Mouse (Mus musculus) kidney, embryonic 15.5 days (tissue): ENCODE measurements around the gene Actn4. TPM values are rescaled to one million over a fixed set of nuclear protein-coding genes. Genes with fewer than 3 reads are reported as not detected.
"Not testable (repeated sequence)": the region's sequence is repeated elsewhere in the genome, so short reads cannot be mapped to it uniquely, and the experiment has no call there.

ENCODE experiments used
- ATAC-seq: fragments of 200-750 bp; cut with Nextera tagmentation; replicated peaks from 2 replicates; pipeline ENCODE4 v1.8.0; 2017; ENCODE audit warnings: moderate TSS enrichment; ENCODE audit not compliant: low FRiP score
- H3K27ac ChIP-seq: fragments of 300-500 bp; sonication (generic); 2 replicates; pipeline ENCODE4 v1.5.1; 2015; ENCODE audit warnings: mild to moderate bottlenecking, inconsistent platforms
- H3K27me3 ChIP-seq: fragments of 300-500 bp; sonication (generic); 2 replicates; pipeline ENCODE4 v1.6.1; 2015; ENCODE audit warnings: inconsistent platforms
- H3K36me3 ChIP-seq: fragments of 300-500 bp; sonication (generic); 2 replicates; pipeline ENCODE4 v1.6.1; 2015; ENCODE audit warnings: inconsistent platforms
- H3K4me1 ChIP-seq: fragments of 300-500 bp; sonication (generic); 2 replicates; pipeline ENCODE4 v1.6.1; 2015; ENCODE audit warnings: inconsistent platforms
- H3K4me2 ChIP-seq: fragments of 300-500 bp; sonication (generic); 2 replicates; pipeline ENCODE4 v1.6.1; 2015; ENCODE audit warnings: moderate library complexity, mild to moderate bottlenecking, inconsistent platforms
- H3K4me3 ChIP-seq: fragments of 300-500 bp; sonication (generic); replicated peaks from 2 replicates; pipeline ENCODE4 v1.5.1; 2015; ENCODE audit warnings: mild to moderate bottlenecking, inconsistent platforms
- H3K9ac ChIP-seq: fragments of 300-500 bp; sonication (generic); 2 replicates; pipeline ENCODE4 v1.6.1; 2015; ENCODE audit warnings: mild to moderate bottlenecking, inconsistent platforms
- H3K9me3 ChIP-seq: fragments of 300-500 bp; sonication (generic); replicated peaks from 2 replicates; pipeline ENCODE4 v1.6.1; 2016; ENCODE audit warnings: inconsistent platforms
- WGBS: fragments of 180-500 bp; shearing (Covaris S2); methylation state at CpG from one replicate; pipeline ENCODE4 v1.1.7; 2015; ENCODE audit warnings: mixed read lengths; 5-methylcytosine and 5-hydroxymethylcytosine counted together
- polyA plus RNA-seq: library from polyadenylated mRNA; unstranded; fragments of >200 nt; fragmentation: Nextera tagmentation; extraction: Ambion mirVana; gene quantifications from 2 replicates; pipeline ENCODE4 v1.2.1, GENCODE M21; 2015

Actn4 gene
- polyA plus RNA-seq, 1 experiment from 2014 or later, result 312 TPM

DNA sequence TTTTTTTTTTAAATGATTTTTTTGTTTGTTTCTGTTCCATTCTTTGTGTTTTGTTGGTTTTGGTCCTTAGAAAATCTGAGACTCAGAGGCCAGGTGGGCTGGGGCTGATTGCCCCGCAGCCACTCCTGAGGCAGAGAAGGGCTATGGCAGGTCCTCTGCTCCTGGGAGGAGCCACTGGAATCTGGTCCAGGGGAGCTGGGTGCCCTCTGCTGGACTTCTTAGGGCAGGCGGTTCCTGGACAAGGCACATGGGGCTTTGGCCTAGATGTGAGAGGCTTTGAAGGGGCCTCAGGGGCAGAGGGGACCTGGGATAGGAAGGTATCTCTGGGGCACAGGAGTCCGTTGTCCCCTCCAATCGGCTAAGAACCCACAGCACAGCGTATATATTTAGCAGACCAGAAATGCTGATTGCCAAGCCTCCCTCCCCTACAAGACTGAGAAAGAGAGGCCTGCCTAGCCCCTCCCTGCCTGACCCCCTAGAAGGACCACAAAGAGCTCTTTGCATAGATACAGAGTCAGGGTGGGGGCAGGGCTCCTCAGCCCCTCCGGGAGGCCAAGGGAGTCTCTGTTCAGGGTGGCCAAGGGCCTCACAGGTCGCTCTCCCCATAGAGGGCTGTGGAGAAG is 68.4 kb downstream of the Actn4 start:
- H3K27me3 ChIP-seq, result peaks cover 18% of the 10 kb centered on the region
- no peak overlapping the region for H3K27ac ChIP-seq
- peak; percentile 42; the same call in 1 of the 2 replicates for ATAC-seq
- H3K4me3 ChIP-seq, result no peak overlapping the region
- 53% methylated on average over 7 of the region's 7 CpGs for WGBS
- H3K9me3 ChIP-seq, result no peaks in the 10 kb centered on the region
- no peak overlapping the region for H3K9ac ChIP-seq
- no peak overlapping the region for H3K4me2 ChIP-seq
- peaks cover 79% of the 10 kb centered on the region for H3K36me3 ChIP-seq
- H3K4me1 ChIP-seq, result peaks cover 5% of the 10 kb centered on the region

- peaks cover 11% of the 10 kb centered on the region for H3K4me1 ChIP-seq
- H3K27ac ChIP-seq, result no peak overlapping the region
- H3K9ac ChIP-seq, result no peak overlapping the region
- peaks cover 68% of the 10 kb centered on the region for H3K36me3 ChIP-seq
- no peak overlapping the region for H3K4me3 ChIP-seq
- WGBS, result 93% methylated on average over 17 of the region's 17 CpGs
- no peak for ATAC-seq
- H3K4me2 ChIP-seq, result no peak overlapping the region
- peaks cover 29% of the 10 kb centered on the region for H3K27me3 ChIP-seq
- H3K9me3 ChIP-seq, result no peaks in the 10 kb centered on the region
These were observed 69.5 kb downstream of the Actn4 start for GRCm38 (mm10) chr7:28892601-28893000.

DNA sequence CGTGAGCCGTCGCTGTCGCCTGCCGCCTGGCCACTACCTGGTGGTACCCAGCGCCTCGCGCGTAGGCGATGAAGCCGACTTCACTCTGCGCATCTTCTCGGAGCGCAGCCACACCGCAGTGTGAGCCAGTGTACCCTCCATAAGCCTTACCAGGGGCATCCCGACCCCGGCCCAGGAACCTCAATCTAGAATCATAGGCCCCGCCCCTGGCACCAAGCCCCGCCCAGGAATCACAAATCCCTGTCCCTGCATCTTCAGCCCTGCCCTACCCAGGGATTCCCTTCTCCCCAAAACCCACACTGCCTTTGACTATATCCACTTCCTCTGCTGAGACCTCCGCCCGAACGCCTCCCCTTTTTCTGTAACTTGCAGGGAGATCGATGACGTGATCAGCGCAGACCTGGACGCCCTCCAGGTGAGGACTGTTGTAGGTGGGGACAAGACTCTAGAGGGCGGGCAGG is 73.4 kb downstream of the Actn4 start:
- ATAC-seq, result peak; percentile 37; the same call in 1 of the 2 replicates
- peak overlapping the region; percentile 15; the same call in 1 of the 2 replicates for H3K9ac ChIP-seq
- 4% methylated on average over 27 of the region's 27 CpGs for WGBS

GRCm38 (mm10) chr7:28886486-28886885 is 75.7 kb downstream of the Actn4 start:
- no peak overlapping the region for H3K4me3 ChIP-seq
- no peak overlapping the region for H3K9ac ChIP-seq
- no peaks in the 10 kb centered on the region for H3K9me3 ChIP-seq
- WGBS, result 22% methylated on average over 14 of the region's 14 CpGs
- H3K27ac ChIP-seq, result no peak overlapping the region
- H3K27me3 ChIP-seq, result peaks cover 44% of the 10 kb centered on the region
- peaks cover 15% of the 10 kb centered on the region for H3K4me1 ChIP-seq
- ATAC-seq, result no peak
- peaks cover 8% of the 10 kb centered on the region for H3K36me3 ChIP-seq
- no peak overlapping the region for H3K4me2 ChIP-seq

More for the DNA sequence above, 73.4 kb downstream of the Actn4 start:
- H3K4me1 ChIP-seq, result peaks cover 11% of the 10 kb centered on the region
- peaks cover 29% of the 10 kb centered on the region for H3K36me3 ChIP-seq
- no peaks in the 10 kb centered on the region for H3K9me3 ChIP-seq
- H3K4me3 ChIP-seq, result peak overlapping the region; percentile 38
- no peak overlapping the region for H3K27ac ChIP-seq
- H3K4me2 ChIP-seq, result peak overlapping the region; percentile 65
- peaks cover 44% of the 10 kb centered on the region for H3K27me3 ChIP-seq

DNA sequence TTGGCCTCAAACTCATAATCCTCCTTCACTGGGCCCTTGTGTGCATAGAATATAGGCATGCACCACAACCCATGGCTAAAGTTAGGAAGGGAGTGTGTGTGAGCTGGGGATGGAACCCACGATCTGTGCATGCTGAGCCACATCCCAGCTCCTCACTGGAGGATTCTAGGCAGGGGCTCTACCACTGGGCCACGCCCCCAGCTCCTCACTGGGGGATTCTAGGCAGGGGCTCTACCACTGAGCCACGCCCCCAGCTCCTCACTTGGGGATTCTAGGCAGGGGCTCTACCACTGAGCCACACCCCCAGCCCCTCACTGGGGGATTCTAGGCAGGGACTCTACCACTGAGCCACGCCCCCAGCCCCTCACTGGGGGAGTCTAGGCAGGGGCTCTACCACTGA is 78.4 kb downstream of the Actn4 start:
- not testable (repeated sequence) for H3K36me3 ChIP-seq, H3K4me2 ChIP-seq, H3K4me3 ChIP-seq, H3K9ac ChIP-seq, H3K9me3 ChIP-seq, H3K27ac ChIP-seq, ATAC-seq
- peaks cover 18% of the 10 kb centered on the region for H3K4me1 ChIP-seq
- peaks cover 26% of the 10 kb centered on the region for H3K27me3 ChIP-seq
- 87% methylated on average over 4 of the region's 4 CpGs for WGBS

DNA sequence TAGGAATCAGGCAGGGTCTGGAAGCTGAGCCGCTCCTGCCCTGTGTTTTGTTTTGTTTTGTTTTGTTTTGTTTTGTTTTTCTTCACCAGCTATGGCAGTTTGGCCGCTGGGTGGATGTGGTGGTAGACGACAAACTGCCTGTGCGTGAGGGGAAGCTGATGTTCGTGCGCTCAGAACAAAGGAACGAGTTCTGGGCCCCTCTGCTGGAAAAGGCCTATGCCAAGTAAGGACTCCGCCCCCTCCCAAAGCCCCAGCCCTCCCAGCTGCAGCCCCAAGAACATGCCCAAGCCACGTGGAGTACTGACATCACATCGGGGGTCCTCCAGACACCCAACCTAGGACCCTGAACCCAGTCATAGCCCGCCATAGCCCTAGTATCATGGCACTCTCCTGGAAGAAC is 79.1 kb downstream of the Actn4 start:
- no peak for ATAC-seq
- no peak overlapping the region for H3K27ac ChIP-seq

DNA sequence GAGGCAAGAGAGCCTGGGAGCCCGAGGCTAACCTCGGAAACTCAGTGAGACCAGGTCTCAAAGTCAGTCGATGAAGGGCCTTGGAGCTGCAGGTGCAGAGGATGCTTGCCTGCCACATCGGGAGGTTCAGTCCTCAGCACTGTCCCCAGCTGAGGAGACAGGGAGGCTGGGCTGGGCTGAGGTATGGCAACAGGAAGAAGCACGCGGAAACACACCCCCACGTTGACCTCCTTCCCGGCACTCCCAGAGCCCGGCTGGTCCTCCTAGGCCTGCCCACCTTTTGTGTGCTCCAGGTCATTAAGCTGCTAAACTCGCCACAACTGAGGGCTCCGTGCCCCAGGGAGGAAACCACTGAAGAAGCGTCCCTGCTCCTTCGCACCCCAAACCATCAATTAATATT is 80.9 kb downstream of the Actn4 start, which contains the start of gene Capn12:
Gene Capn12 (plus strand): TSS at position 224 of the 400 bp plus-strand sequence.
- H3K9me3 ChIP-seq, result no peaks in the 10 kb centered on the region
- 27% methylated on average over 13 of the region's 13 CpGs for WGBS
- H3K9ac ChIP-seq, result no peak within 1 kb of the TSS
- no peak for ATAC-seq
- peak within 1 kb of the TSS; percentile 25 for H3K4me2 ChIP-seq
- 0 out of 2 replicates have a peak, but pooled peaks cover under 1% of the 10 kb centered on the region for H3K27me3 ChIP-seq
- no peak within 1 kb of the TSS for H3K4me3 ChIP-seq
- no peaks in the 10 kb centered on the region for H3K36me3 ChIP-seq
- peaks cover 12% of the 10 kb centered on the region for H3K4me1 ChIP-seq
- 0 out of 2 replicates have a peak within 1 kb of the TSS, but pooled peaks have one; percentile 9 for H3K27ac ChIP-seq

More for the DNA sequence above, 79.1 kb downstream of the Actn4 start:
- Histone ChIP-seq H3K4me1 (peaks cover 12% of the 10 kb centered on the region), H3K4me2 (no peak overlapping the region), H3K4me3 (no peak overlapping the region), H3K9ac (no peak overlapping the region), H3K36me3 (no peaks in the 10 kb centered on the region), H3K9me3 (no peaks in the 10 kb centered on the region), H3K27me3 (peaks cover 19% of the 10 kb centered on the region)
- 79% methylated on average over 11 of the region's 11 CpGs for WGBS

- 68% methylated on average over 10 of the region's 10 CpGs for WGBS
- Histone ChIP-seq H3K4me1 (peaks cover 12% of the 10 kb centered on the region), H3K27ac (no peak overlapping the region), H3K27me3 (no peaks in the 10 kb centered on the region), H3K4me2 (no peak overlapping the region), H3K4me3 (no peak overlapping the region), H3K9ac (no peak overlapping the region), H3K9me3 (no peaks in the 10 kb centered on the region), H3K36me3 (no peaks in the 10 kb centered on the region)
- ATAC-seq, result no peak
These were observed 81.6 kb downstream of the Actn4 start for GRCm38 (mm10) chr7:28880554-28880953.

DNA sequence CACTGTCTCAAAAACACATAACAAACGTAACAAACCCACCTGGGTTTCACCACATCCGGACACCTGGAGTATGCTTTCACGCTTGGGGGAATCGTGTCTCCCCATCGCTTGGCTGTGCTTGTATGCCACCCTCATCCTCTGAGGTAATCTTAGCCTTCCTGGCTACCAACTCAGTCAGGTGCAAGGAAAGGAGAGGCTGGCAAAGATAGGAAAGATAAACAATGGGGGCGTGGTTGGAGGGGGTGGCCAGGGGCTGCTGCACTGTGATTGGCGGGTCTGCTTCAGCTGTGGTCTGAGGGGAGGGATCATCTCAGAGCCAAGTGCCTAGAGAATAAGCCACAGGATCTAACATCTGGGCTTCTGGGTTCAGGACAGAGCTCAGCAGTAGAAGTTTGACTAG is 82.5 kb downstream of the Actn4 start:
- no peak for ATAC-seq
- no peak overlapping the region for H3K27ac ChIP-seq
- H3K9me3 ChIP-seq, result no peaks in the 10 kb centered on the region
- no peak overlapping the region for H3K4me2 ChIP-seq
- H3K9ac ChIP-seq, result no peak overlapping the region
- 77% methylated on average over 7 of the region's 7 CpGs for WGBS
- H3K4me1 ChIP-seq, result peaks cover 12% of the 10 kb centered on the region
- no peaks in the 10 kb centered on the region for H3K27me3 ChIP-seq
- H3K4me3 ChIP-seq, result no peak overlapping the region
- H3K36me3 ChIP-seq, result no peaks in the 10 kb centered on the region

DNA sequence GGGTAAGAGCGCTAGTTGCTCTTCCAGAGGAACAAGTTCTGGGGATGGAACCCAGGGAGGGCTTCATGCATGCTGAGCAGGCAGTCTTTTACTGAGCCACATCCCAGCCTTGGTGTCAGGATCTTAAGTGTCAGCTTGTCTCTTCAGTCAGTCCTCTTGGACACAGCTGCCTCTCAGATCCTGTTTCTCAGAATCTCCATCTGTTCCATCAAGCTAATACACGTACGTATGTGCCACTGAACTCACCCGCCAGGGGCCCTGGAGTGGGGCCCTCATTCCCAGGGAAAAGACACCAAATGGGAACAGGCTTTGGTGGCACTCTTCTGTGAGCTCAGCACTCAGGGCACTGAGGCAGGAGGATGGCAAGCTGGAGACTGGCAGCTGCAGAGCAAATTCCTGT is 84.3 kb downstream of the Actn4 start:
- Histone ChIP-seq H3K4me1 (peaks cover 12% of the 10 kb centered on the region), H3K36me3 (no peaks in the 10 kb centered on the region), H3K27me3 (no peaks in the 10 kb centered on the region), H3K9ac (no peak overlapping the region), H3K4me3 (no peak overlapping the region), H3K9me3 (no peaks in the 10 kb centered on the region), H3K4me2 (no peak overlapping the region), H3K27ac (no peak overlapping the region)
- ATAC-seq, result no peak
- WGBS, result 59% methylated on average over 4 of the region's 4 CpGs

DNA sequence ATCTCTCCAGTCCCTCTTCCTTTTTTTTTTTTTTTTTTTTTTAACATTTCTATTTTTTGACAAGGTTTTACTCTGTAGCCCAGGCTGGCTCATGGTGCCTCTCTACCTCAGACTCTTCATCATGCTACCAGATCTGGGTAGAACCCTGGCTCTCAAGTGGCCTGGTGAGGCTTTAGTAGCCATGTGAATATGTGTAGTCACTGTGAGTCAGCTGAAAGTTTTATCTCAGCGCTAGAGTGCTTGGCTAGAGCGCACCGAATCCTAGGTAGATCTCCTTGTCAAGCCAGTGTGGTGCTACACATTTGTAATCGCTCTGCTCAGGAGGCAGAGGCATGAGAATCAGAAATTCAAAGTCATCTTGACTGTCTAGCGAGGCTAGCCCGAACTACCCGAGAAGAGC is 85.0 kb downstream of the Actn4 start:
- Histone ChIP-seq H3K9me3 (no peaks in the 10 kb centered on the region), H3K4me2 (no peak overlapping the region), H3K27ac (no peak overlapping the region), H3K4me3 (no peak overlapping the region), H3K4me1 (peaks cover 12% of the 10 kb centered on the region), H3K36me3 (no peaks in the 10 kb centered on the region), H3K9ac (no peak overlapping the region), H3K27me3 (no peaks in the 10 kb centered on the region)
- ATAC-seq, result no peak
- WGBS, result 88% methylated on average over 7 of the region's 7 CpGs

DNA sequence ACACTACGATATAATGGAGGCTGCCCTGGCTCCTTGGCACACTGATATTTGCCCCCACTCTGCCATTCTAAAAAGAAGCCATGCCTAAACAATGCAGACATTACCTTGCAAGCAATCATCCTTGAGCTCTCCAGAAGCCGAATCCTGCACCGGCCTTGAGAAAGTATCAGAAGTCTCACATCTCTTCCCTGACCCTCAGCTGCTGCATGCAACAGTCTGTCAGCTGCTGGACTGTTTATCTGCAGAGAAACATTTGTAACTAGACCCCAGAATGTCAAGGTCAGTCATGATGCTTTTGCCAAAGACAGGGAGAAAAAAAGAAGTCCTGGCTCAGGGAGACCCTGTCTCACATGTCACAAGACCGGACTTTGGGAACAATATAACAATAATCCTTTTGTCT is 86.0 kb downstream of the Actn4 start:
- Histone ChIP-seq H3K27ac (no peak overlapping the region), H3K9me3 (no peaks in the 10 kb centered on the region), H3K36me3 (no peaks in the 10 kb centered on the region), H3K4me1 (peaks cover 5% of the 10 kb centered on the region), H3K27me3 (no peaks in the 10 kb centered on the region), H3K4me3 (no peak overlapping the region), H3K4me2 (no peak overlapping the region), H3K9ac (no peak overlapping the region)
- WGBS, result 68% methylated on average over 4 of the region's 4 CpGs
- no peak for ATAC-seq

DNA sequence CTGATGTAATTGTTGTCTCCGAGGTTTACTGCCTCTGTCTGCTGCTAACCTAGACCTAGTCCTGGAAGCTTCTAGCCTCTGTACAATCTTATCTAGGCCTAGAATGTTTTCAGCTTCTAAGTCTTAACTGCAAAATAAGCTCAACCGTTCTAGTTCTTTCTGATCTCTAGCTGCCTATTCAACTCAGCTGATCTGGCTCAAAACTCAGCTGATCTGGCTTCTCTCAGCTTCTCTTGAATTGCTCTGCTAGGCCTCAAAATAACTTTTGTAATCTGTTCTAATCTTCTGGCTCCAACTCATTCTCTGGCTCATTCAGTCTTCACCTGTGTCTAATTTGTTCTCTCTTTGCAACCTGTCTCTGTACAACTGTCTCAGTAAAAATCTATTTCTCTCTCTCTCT is 87.6 kb downstream of the Actn4 start:
- no peak overlapping the region for H3K9ac ChIP-seq
- 65% methylated on average over 2 of the region's 2 CpGs for WGBS
- no peaks in the 10 kb centered on the region for H3K9me3 ChIP-seq
- no peak overlapping the region for H3K4me2 ChIP-seq
- no peak overlapping the region for H3K27ac ChIP-seq
- H3K4me3 ChIP-seq, result no peak overlapping the region
- ATAC-seq, result no peak
- no peaks in the 10 kb centered on the region for H3K36me3 ChIP-seq
- no peaks in the 10 kb centered on the region for H3K4me1 ChIP-seq
- H3K27me3 ChIP-seq, result no peaks in the 10 kb centered on the region
